Mouse (Mus musculus) forebrain, embryonic 14.5 days (tissue): Measurements from ENCODE around the gene Tm6sf2. TPM values are rescaled to one million over a fixed set of nuclear protein-coding genes. Genes with fewer than 3 reads are reported as not detected.
A peak's percentile ranks its signal among the peaks of the same experiment; 100 is the strongest.

Experiments used
- ATAC-seq: fragments of 200-750 bp; cut with Nextera tagmentation; 2 replicates; pipeline ENCODE4 v1.8.0; 2017; ENCODE audit warnings: mild to moderate bottlenecking, moderate library complexity
- DNase-seq: peaks from one replicate; pipeline ENCODE4 v3.0.0-alpha.2; 2015; ENCODE audit warnings: low spot score
- H3K27ac ChIP-seq: fragments of 300-500 bp; sonication (generic); 2 replicates; pipeline ENCODE4 v1.5.1; 2014; ENCODE audit warnings: low read depth, mild to moderate bottlenecking, control low read depth, low read length, moderate library complexity
- H3K27me3 ChIP-seq: fragments of 300-500 bp; sonication (generic); replicated peaks from 2 replicates; pipeline ENCODE4 v1.6.1; 2014; ENCODE audit warnings: low read length, control low read depth, mixed read lengths; ENCODE audit not compliant: control insufficient read depth, insufficient read depth
- H3K36me3 ChIP-seq: fragments of 300-500 bp; sonication (generic); 2 replicates; pipeline ENCODE4 v1.6.1; 2014; ENCODE audit warnings: low read length, control low read depth; ENCODE audit not compliant: control insufficient read depth, insufficient read depth
- H3K4me1 ChIP-seq: fragments of 300-500 bp; sonication (generic); 2 replicates; pipeline ENCODE4 v1.6.1; 2014; ENCODE audit warnings: antibody characterized with exemption, low read length, control low read depth; ENCODE audit not compliant: control insufficient read depth, insufficient read depth
- H3K4me2 ChIP-seq: fragments of 300-500 bp; sonication (generic); 2 replicates; pipeline ENCODE4 v1.6.1; 2014; ENCODE audit warnings: mild to moderate bottlenecking, control low read depth, low read length
- H3K4me3 ChIP-seq: fragments of 300-500 bp; sonication (generic); 2 replicates; pipeline ENCODE4 v1.5.1; 2014; ENCODE audit warnings: low read depth, low read length, control low read depth
- H3K9ac ChIP-seq: fragments of 300-500 bp; sonication (generic); 2 replicates; pipeline ENCODE4 v1.6.1; 2014; ENCODE audit warnings: mild to moderate bottlenecking, low read length, control low read depth, moderate library complexity
- H3K9me3 ChIP-seq: fragments of 300-500 bp; sonication (generic); replicated peaks from 2 replicates; pipeline ENCODE4 v1.6.1; 2016; ENCODE audit warnings: low read length, control low read depth, mixed read lengths; ENCODE audit not compliant: control insufficient read depth
- WGBS: fragments of 180-500 bp; shearing (Covaris S2); extraction: QIAGEN DNeasy Blood & Tissue Kit; methylation state at CpG from one replicate; pipeline ENCODE4 v1.1.7; 2014; 5-methylcytosine and 5-hydroxymethylcytosine counted together
- polyA plus RNA-seq: library from polyadenylated mRNA; unstranded; fragments of >200 nt; fragmentation: Nextera tagmentation; extraction: Ambion mirVana; gene quantifications from 2 replicates; pipeline ENCODE4 v1.2.1, GENCODE M21; 2014

Tm6sf2 gene
- polyA plus RNA-seq, 1 experiment from 2014 or later, result 0.11 TPM

DNA sequence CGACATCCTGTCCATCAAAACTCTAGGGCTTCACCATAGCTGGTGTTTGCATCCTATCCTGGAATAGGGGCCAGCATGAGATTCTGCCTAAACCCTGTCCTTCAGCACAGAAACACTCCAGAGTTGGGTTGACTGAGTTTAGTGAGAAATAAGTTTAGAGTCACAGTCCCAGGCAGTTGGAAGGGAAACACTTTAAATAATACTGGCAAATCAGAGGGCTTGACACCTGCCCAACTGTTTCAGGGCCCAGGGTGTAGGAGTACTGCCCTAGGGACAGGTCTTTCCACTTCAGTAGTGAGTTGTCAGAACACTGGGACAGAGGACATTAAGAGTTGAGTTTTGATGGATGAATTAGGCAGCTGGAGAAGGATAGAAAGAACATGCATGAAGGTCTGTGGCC, 13.4 kb downstream of the Tm6sf2 start:
- H3K4me2 ChIP-seq, result no peak overlapping the region
- WGBS, result 39% methylated on average over 1 of the region's 1 CpGs
- H3K36me3 ChIP-seq, result no peaks in the 10 kb centered on the region
- H3K9me3 ChIP-seq, result no peaks in the 10 kb centered on the region
- peaks cover 6% of the 10 kb centered on the region for H3K4me1 ChIP-seq
- no peak for DNase-seq
- ATAC-seq, result no peak
- no peak overlapping the region for H3K9ac ChIP-seq
- peaks cover 62% of the 10 kb centered on the region for H3K27me3 ChIP-seq
- no peak overlapping the region for H3K27ac ChIP-seq
- no peak overlapping the region for H3K4me3 ChIP-seq

DNA sequence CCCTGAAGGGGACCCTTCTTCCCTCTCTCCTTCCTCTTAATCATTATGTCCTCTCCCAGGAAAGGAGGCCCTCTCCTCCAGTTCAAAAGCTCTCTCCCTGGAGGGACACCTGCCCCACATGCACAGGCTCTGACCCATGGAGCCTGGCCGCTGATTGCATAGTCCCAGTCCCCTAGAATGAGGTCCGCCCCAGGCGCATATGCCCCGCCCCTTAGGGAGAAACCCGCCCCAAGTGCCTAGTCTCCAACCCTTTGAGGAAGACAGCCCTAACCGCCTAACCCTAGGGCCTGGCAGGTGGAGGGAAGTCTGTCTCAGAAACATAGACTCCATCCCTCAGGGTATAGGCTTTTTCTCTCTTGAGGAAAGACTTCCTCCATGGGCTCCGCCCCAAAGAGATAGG, 14.5 kb downstream of the Tm6sf2 start:
- Histone ChIP-seq H3K27ac (no peak overlapping the region), H3K27me3 (peaks cover 62% of the 10 kb centered on the region), H3K4me3 (no peak overlapping the region), H3K4me2 (no peak overlapping the region), H3K9ac (no peak overlapping the region), H3K9me3 (no peaks in the 10 kb centered on the region), H3K36me3 (no peaks in the 10 kb centered on the region), H3K4me1 (peaks cover 6% of the 10 kb centered on the region)
- WGBS, result 4% methylated on average over 7 of the region's 7 CpGs
- ATAC-seq (no peak), DNase-seq (no peak)

DNA sequence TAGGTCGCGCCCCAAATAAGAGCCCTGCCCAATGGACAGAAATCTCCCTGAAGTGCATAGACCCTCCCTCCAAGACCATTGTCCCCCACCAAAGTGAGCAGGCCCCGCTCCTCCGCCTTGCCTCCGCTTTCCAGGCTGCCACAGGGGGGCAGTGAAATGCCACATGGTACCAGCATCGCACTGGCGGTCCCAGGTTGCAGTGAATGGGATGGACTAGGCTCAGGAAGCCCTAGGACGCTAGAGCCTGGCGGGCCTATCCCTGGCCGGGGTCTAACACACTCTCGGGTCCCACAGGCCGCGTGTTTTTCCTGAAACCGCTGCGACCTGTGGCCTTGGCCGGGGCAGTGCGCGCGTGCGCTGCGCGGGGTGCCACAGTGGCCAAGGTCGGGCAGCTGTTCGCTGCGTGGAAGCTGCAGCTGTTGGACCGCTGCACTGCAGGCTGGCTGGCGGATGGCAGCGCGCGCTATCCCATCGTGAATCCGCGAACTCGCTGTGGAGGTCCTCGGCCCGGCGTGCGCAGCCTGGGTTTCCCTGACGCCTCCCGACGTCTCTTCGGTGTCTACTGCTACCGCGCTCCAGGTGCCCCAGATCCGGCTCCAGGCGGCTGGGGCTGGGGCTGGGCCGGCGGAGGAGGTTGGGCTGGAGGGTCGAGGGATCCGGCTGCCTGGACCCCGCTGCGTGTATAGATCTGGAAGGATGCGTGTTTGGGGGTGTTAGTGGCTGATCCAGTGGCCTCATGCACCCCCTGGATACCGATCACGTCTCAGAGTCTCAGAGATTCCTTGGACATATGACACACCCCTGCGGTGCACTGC, 15.3 kb downstream of the Tm6sf2 start:
- peak; percentile 77 for DNase-seq

DNA sequence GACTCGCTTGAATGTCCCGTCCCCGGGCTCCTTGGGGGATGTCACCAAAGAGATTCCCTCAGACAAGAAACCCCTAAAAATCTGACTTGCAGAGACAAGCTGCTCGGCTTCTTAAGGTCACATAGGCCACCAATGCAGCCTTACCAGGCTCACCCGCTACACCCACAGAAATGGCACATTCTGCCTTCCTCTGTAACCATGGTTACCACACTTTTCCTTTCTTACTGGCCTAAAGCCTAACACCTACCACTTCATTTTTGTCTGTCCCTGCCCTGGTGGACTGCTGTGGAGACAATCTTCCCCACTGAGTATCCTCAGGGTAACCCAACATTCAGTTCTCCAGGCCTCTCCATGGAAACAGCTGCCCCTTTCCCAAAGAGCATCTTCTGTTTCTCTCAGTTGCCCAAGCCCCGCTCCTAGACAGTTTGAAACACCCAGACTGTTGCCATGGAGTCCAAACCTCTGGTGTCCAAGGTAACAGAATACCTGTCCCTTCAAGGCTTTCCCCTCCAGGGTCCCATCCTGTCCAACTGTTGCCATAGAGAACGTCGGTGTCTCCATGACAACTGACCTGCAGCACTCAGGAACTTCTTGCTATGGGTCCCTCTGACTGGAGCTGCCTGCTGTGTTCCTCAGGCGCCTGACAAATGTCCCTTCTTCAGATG, 16.7 kb downstream of the Tm6sf2 start:
- peaks cover 44% of the 10 kb centered on the region for H3K27me3 ChIP-seq
- peak; percentile 34 for DNase-seq
- WGBS, result 60% methylated on average over 9 of the region's 9 CpGs
- no peak overlapping the region for H3K27ac ChIP-seq
- no peak overlapping the region for H3K4me2 ChIP-seq
- no peak for ATAC-seq
- H3K4me3 ChIP-seq, result no peak overlapping the region
- peaks cover 10% of the 10 kb centered on the region for H3K36me3 ChIP-seq
- H3K9ac ChIP-seq, result no peak overlapping the region
- H3K9me3 ChIP-seq, result no peaks in the 10 kb centered on the region
- peaks cover 4% of the 10 kb centered on the region for H3K4me1 ChIP-seq

More for the DNA sequence above, 15.3 kb downstream of the Tm6sf2 start:
- Histone ChIP-seq H3K27ac (no peak overlapping the region), H3K4me2 (peak overlapping the region; percentile 77), H3K4me3 (peak overlapping the region; percentile 37), H3K36me3 (no peaks in the 10 kb centered on the region), H3K9ac (peak overlapping the region; percentile 56), H3K9me3 (no peaks in the 10 kb centered on the region), H3K4me1 (peaks cover 6% of the 10 kb centered on the region), H3K27me3 (peaks cover 58% of the 10 kb centered on the region)
- 3% methylated on average over 56 of the region's 56 CpGs for WGBS
- peak; percentile 78 for ATAC-seq

DNA sequence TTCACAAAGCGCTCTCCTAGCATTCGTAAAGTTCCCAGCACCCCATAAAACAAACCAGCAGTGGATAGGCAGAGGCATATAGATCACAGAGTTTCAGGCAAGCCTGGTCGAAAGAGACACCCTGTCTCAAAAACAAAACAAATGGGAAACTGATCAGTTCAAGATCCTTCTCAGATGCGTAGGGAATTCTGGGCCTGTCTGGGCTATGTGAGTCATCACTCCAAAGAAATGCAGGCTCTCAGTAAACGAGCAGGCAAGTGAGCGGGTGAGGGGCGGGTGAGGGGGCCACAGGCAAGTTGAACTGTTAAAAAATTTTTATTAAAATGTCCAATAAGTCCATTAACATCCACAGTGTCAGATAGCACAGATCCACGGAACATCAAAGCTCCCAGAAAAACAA, 20.1 kb downstream of the Tm6sf2 start:
- WGBS, result 62% methylated on average over 8 of the region's 8 CpGs
- no peak for ATAC-seq
- DNase-seq, result no peak
- Histone ChIP-seq H3K36me3 (peaks cover 44% of the 10 kb centered on the region), H3K9ac (no peak overlapping the region), H3K4me2 (no peak overlapping the region), H3K4me1 (peaks cover 4% of the 10 kb centered on the region), H3K27ac (no peak overlapping the region), H3K4me3 (no peak overlapping the region), H3K9me3 (no peaks in the 10 kb centered on the region; the same call in 1 of the 2 replicates), H3K27me3 (peaks cover 11% of the 10 kb centered on the region)

DNA sequence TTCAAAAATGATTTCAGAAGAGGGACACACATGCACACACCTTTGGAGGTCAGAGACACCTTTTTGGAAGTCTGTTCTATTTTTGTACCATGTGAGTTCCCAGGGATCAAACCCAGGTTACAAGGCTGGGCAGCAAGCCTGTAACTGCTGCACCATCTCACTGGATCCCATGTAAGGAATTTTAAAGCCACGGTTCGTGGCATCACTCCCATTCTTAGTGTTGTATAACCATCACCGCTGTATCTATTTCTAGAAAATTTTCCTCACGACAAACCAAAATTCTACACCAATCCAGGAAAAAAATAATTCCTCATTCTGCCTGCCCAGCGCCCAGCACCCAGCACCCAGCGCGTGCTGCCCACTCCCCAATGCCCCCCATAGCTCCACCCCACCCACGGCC, 26.6 kb downstream of the Tm6sf2 start:
- Histone ChIP-seq H3K4me1 (no peaks in the 10 kb centered on the region), H3K36me3 (peaks cover 98% of the 10 kb centered on the region), H3K9ac (no peak overlapping the region), H3K4me2 (no peak overlapping the region), H3K27ac (no peak overlapping the region), H3K27me3 (no peaks in the 10 kb centered on the region), H3K4me3 (no peak overlapping the region), H3K9me3 (peaks cover 4% of the 10 kb centered on the region; the same call in 1 of the 2 replicates)
- DNase-seq (no peak), ATAC-seq (no peak)
- 83% methylated on average over 8 of the region's 8 CpGs for WGBS

DNA sequence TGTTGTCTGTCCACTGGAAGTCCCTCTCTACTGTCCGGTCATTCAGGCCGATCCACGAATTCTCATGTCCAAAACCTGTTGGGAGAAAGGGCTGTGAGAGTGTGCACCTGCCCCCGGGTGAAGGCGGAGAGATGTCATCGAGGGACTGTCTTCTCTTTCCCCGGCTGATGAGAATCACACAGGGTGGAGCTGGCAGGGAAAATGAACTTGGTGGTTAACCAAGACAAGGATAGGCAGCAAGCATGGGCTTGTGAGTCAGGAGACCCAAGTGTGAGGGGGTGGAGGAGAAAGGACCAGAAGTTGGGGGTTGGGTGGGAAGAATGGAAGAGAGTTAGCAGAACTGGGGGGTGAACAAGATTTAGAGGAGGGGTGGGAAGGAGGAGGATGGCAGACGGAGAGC, 27.5 kb downstream of the Tm6sf2 start:
- H3K9ac ChIP-seq, result no peak overlapping the region
- WGBS, result 91% methylated on average over 8 of the region's 8 CpGs
- no peak overlapping the region for H3K4me3 ChIP-seq
- H3K27me3 ChIP-seq, result no peaks in the 10 kb centered on the region
- H3K4me1 ChIP-seq, result peaks cover 3% of the 10 kb centered on the region; the same call in 1 of the 2 replicates
- H3K27ac ChIP-seq, result no peak overlapping the region
- DNase-seq (no peak), ATAC-seq (no peak)
- peaks cover 98% of the 10 kb centered on the region for H3K36me3 ChIP-seq
- peaks cover 4% of the 10 kb centered on the region; the same call in 1 of the 2 replicates for H3K9me3 ChIP-seq
- no peak overlapping the region for H3K4me2 ChIP-seq

DNA sequence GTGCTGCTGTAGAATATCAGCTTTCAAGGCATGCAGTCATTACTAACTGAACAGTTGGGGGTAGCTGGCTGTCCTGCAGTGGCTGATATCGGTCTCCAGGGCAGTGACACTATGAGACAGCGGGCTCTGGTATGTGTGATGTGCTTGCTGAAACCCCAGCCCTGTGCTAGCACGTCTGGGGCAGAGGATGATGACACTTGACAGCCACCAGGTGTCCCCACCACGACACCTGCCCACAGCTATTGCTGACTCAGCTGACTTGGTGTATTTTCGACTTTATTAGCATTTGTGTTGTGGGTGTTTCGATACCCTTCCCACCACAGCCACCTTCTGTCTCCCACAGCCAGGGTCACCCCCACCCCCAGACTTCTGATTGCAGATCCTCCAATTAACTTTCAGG, 31.8 kb downstream of the Tm6sf2 start:
- ATAC-seq (peak; percentile 43; the same call in 1 of the 2 replicates), DNase-seq (no peak)
- 18% methylated on average over 6 of the region's 6 CpGs for WGBS
- H3K27me3 ChIP-seq, result no peaks in the 10 kb centered on the region
- H3K36me3 ChIP-seq, result peaks cover 98% of the 10 kb centered on the region
- no peak overlapping the region for H3K27ac ChIP-seq
- H3K9me3 ChIP-seq, result no peaks in the 10 kb centered on the region
- H3K9ac ChIP-seq, result no peak overlapping the region
- no peak overlapping the region for H3K4me3 ChIP-seq
- H3K4me2 ChIP-seq, result no peak overlapping the region
- peaks cover 3% of the 10 kb centered on the region; the same call in 1 of the 2 replicates for H3K4me1 ChIP-seq

DNA sequence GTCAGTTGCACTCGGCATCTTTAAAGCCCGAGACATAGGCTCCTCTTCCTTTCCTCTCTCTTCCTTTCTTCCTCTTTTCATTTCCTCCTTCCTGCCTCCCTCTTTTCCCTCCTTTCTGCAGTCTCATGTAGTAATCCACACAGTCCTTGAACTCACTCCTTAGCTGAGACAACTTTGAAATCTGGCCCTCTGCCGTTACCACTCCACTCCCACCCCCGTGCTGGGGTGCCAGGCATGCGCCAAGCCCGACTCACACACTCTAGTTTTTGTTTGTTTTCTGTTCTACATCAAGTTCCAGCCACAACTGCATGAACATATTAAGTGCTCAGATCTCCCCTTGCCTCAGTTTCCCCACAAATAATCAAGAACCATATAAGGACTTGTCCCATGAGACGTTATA, 32.2 kb downstream of the Tm6sf2 start:
- Histone ChIP-seq H3K4me2 (no peak overlapping the region), H3K36me3 (peaks cover 98% of the 10 kb centered on the region), H3K9me3 (no peaks in the 10 kb centered on the region), H3K27ac (no peak overlapping the region), H3K4me1 (peaks cover 3% of the 10 kb centered on the region; the same call in 1 of the 2 replicates), H3K9ac (no peak overlapping the region), H3K4me3 (no peak overlapping the region), H3K27me3 (no peaks in the 10 kb centered on the region)
- ATAC-seq (no peak), DNase-seq (no peak)
- WGBS, result 81% methylated on average over 7 of the region's 7 CpGs
